In genomic region chr16:89816506-89817172, GRCm38 (mm10) we compare ENCODE assay signal across 9 mouse cellular contexts.
DNase-seq lines count a peak whose midpoint lies in the region; ATAC-seq and TF ChIP-seq lines count a peak whose summit lies in the region.
"Had no signal": no experiment of that assay in that cellular context is flagged by ENCODE, and none has a peak within 500 bp of the region (broad histone marks: within the 10 kb centered on the region; RNA-seq: fewer than 3 reads in every experiment).

No protein-coding gene starts in this region.

- H3K27ac ChIP-seq in liver, embryonic 12.5 days, result no peak overlapping the region
- peak overlapping the region; percentile 17 for H3K27ac ChIP-seq in olfactory bulb, adult 2 months (ENCODE audit: insufficient read depth, low read depth, low read length)

- H3K27me3 ChIP-seq in liver, embryonic 12.5 days (replicated peaks), result peaks cover 26% of the 10 kb centered on the region

- H3K36me3 ChIP-seq in liver, embryonic 12.5 days, result peaks cover 11% of the 10 kb centered on the region

- ATAC-seq in liver, embryonic 12.5 days, result peak; percentile 46; the same call in 1 of the 2 replicates
- no peak for ATAC-seq in monocyte, adult 5-6 weeks (replicated peaks; ENCODE audit: insufficient number of reproducible peaks, low FRiP score, low TSS enrichment, poor library complexity, severe bottlenecking)

- 33% methylated on average over 13 of the region's 13 CpGs for WGBS in liver, embryonic 12.5 days (ENCODE audit: insufficient replicate concordance)
- WGBS in olfactory bulb, adult 2 months, result 51% methylated on average over 13 of the region's 13 CpGs

- no peak overlapping the region; the same call in 1 of the 2 replicates for H3K9ac ChIP-seq in liver, embryonic 12.5 days

- peak overlapping the region; percentile 67 for H3K4me2 ChIP-seq in liver, embryonic 12.5 days

- TF ChIP-seq POLR2A in olfactory bulb, adult 2 months (IDR thresholded peaks at IDR 0.05; ENCODE audit: insufficient read depth, low read depth, low read length), result no peak

- peak; percentile 45 to 62 for DNase-seq in frontal cortex, adult 2 months (ENCODE audit: extremely low spot score in 1 of 2, low spot score in 1 of 2)
- no peak for DNase-seq in frontal cortex, postnatal 14 days (ENCODE audit: low spot score in 2 of 2)
- DNase-seq in right cerebral cortex, adult 18-20 months, result peak; percentile 76
- DNase-seq in right cerebral cortex, postnatal 4 days, result no peak
- no peak for DNase-seq in spleen, postnatal 4 days (ENCODE audit: low spot score in 2 of 2)
- DNase-seq: cerebellum, adult 11 months had no signal

- TF ChIP-seq CTCF in olfactory bulb, adult 2 months (IDR thresholded peaks at IDR 0.05; ENCODE audit: insufficient read depth, low read depth, low read length), result no peak

- peaks cover 38% of the 10 kb centered on the region for H3K4me1 ChIP-seq in liver, embryonic 12.5 days
- peaks cover 32% of the 10 kb centered on the region for H3K4me1 ChIP-seq in olfactory bulb, adult 2 months (ENCODE audit: control insufficient read depth, insufficient read depth, low read length)

- H3K4me3 ChIP-seq in liver, embryonic 12.5 days, result no peak overlapping the region
- H3K4me3 ChIP-seq in olfactory bulb, adult 2 months (ENCODE audit: insufficient read depth, low read depth, low read length), result no peak overlapping the region

- H3K9me3 ChIP-seq in liver, embryonic 12.5 days (replicated peaks), result no peaks in the 10 kb centered on the region

Comparison
In these comparisons a context has a peak if more than half of its experiments do, and no peak if none do; other contexts are left out.
1. DNase-seq: peak in frontal cortex, adult 2 months (2 of 2) and right cerebral cortex, adult 18-20 months (single experiment); none in frontal cortex, postnatal 14 days (0 of 2), right cerebral cortex, postnatal 4 days (single experiment) and spleen, postnatal 4 days (0 of 2).